Mouse (Mus musculus): ENCODE data around the gene Met.

Met gene

DNA sequence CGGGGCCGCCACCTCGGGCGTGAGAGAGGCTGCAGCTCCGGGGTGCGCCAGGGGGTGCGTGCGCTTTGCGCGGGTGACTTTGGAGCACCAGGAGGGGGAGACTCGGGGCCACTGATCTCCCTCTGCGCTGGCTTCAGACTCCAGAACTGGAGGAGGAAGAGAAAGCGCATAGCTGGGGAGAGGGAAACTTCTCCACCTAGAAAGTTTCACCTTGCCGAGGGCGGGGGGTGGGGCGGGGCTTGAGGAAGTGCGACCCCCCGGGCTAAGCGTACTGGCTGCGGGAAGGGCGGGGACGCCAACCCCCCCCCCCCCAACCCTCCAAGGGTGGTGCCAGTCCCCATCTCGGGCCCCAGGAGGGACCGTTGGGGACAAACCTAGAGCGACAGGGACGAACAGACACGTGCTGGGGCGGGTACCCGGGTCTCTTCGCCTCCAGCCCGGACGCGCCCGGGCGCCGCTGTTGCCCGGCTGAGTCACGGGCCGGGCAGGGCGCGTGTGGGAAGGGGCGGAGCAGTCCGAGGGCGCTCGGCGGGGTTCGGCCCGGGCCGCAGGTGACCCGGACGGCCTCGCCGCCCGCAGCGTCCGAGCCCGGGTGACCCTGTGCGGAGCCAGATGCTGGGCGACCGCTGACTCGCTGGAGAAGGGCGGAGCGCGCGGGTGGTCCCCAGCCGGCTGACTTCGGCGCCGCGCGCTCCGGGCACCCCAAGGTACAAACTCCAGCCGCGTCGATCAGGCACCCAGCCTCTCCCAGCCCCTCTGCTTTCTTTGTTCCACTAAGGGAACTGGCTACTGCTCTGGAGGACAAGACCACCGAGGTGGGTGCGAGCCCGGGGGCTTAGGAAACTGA is at the start of gene Met:
TSS of gene Met (plus strand) at position 367 of the 847 bp plus-strand sequence.
- peak; percentile 63 to 67 for DNase-seq (ENCODE audit: low spot score in 2 of 2)

DNA sequence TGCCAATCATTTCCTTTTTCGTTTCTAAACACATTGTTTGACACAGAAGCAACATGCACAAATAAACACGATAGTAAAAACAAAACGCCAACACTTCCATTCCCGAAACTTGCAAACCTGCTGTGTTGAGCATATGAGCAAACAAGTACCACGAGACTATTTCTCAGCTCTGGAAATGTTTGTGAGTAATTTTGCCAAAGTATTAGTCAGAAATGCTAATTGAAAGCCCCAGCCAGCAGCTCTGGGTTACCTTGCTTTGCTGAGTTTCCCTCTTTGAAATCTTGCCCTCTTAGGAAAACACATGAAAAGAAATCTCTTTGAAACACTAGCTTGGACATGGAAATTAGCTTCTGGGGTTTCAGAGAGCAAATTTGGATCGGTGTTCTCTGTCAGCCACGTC is 45.4 kb upstream of the Met start:
- DNase-seq (ENCODE audit: low spot score in 2 of 2), result no peak

DNA sequence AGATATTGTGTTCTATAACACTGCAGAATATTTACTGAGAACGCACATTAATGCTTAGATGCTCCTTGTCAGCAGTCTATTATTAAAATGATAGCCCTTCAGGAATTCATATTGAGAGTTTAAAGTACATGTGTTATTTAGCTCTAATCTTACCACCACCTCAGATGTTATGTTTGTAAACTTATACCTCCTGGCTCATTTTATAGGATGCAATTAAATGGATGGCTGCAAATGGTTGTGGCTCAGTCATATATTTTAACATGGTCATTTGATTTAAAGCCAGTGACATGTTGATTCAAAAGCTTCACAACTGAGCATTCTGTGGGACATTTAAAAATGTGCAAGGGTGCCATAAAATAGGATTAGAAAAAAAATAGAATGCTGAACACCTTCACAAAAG is 41.2 kb upstream of the Met start:
- no peak for DNase-seq (ENCODE audit: low spot score in 2 of 2)

DNA sequence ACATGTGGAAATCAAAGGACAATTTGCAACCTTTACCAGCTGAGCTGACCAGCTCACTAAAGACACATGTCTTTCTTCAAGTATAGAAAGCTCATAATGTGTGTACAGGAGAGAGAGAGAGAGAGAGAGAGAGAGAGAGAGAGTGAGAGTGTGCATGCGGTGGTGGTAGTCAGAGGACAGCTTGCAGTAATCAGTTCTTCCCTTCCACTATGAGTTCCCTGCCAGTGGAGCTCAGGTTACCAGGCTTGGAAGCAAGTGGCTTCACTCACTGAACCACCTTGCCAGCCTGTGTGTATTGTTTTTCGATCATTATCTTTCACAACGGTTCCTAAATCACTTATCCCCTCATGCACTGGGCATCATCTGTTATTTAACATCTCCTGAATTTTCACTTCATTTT is 34.6 kb upstream of the Met start:
- DNase-seq (ENCODE audit: low spot score in 2 of 2), result no peak

DNA sequence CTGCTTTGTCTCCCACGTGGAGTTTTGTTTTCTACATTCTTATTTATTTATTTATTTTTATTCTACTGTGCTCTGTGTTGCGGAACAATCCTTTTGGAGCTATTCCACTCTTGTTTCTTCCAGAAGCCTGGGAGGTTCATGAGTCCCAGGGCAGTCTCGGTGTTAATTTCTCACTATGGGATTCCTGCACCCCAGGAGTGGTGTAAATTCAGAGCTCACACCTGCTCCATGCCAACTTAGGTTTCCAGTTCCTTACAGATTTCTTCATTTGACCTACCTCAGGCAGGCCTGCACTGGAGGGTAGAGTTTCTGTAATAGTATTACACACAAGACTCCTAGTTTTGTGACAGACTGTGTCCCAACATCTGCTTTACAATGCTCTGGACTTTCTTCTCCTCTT is 34.0 kb upstream of the Met start:
- no peak for DNase-seq (ENCODE audit: low spot score in 2 of 2)

DNA sequence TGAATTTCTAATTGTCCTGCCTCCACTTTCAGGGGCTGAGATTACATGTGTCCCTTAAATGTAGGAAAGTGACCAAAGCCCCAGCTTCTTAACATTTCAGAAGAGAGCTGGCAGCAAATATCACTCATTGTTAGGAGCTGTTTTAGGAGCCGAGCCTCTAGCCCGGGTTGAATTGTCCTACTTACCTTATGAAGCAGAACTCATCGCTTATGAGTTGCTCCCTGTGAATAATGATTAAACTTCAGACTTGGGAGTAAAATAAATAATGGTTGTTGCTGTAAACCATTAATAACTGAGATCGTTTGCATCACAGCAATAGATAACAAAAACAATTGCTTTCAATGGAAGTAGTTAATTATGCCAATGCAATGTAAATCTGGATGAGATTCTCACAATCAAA is 20.3 kb upstream of the Met start:
- no peak for DNase-seq (ENCODE audit: low spot score in 2 of 2)

DNA sequence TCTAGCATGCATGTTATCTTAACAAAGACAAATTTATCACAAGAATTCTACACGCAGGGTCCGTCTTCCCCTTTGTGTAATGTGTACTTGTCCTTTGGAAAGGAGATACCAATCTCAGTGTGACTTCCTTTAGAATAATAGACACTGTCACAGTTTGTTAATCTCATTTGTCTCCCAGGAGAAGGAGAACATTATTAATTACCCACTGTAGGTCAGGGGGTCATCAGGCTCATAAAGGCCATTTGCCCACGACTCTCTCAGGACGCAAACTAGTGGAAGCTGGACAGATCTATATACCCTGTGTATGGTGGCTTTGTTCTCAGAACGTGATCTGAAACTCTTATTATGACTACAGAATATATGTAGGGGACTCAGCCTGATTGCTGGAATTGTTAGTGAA is 12.3 kb upstream of the Met start:
- no peak for DNase-seq (ENCODE audit: low spot score in 2 of 2)

DNA sequence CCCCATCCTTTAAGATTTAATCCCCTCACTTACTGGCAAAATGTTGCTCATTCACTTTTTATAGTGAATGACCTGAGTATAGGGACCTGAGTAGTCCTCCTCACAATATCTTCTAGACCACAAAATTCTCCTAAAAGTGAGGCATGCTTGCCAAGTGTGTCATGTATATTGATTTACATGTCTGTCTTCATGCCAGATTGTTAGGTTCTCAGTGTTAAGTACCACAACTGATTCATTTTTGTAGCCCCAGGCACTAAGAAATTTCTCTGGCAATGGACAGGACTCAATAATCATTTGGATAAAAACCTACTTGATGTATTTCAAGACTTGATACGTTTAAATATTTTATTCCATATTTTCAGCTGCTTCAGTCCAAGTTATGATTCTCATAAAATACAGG is 8.5 kb upstream of the Met start:
- no peak for DNase-seq (ENCODE audit: low spot score in 2 of 2)

DNA sequence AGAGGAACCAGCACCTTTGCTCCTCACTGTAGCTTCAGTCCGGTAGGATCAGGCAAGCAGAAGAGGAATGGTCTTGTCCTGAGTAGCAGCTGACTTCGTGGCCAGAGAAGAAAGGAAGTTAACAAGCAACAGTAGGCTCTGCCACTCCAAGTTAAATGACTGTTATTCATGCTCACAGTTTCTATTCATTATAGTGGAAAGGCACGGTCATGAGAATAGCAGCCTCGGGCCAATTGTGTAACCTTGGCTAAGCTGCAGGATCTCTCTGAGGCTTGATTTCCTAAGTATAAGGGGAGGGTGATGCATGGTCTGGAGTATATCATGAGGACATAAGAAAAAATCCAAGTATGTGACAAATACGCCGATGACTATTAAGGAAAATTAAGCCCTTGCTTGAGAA is 4.0 kb upstream of the Met start:
- DNase-seq (ENCODE audit: low spot score in 2 of 2), result no peak

DNA sequence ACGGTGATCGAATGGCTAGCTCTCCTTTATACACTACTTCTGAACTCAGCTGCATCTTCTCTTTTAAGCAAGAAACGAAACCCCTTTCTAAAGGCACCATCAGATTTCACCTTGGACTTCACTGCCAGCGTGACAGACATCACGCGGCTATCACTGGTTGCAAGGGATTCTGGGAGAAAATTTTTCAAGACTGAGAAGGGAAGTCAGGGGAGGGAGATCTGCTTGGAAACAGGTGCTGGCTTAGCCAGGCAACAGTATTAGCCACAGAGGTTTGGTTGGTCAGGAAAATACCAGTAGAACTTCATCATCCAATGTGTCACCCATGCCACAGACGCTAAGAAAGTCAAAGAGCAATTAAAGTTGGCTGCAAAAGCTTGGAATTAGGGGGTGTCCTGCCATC is 2.2 kb upstream of the Met start:
- DNase-seq (ENCODE audit: low spot score in 2 of 2), result no peak

DNA sequence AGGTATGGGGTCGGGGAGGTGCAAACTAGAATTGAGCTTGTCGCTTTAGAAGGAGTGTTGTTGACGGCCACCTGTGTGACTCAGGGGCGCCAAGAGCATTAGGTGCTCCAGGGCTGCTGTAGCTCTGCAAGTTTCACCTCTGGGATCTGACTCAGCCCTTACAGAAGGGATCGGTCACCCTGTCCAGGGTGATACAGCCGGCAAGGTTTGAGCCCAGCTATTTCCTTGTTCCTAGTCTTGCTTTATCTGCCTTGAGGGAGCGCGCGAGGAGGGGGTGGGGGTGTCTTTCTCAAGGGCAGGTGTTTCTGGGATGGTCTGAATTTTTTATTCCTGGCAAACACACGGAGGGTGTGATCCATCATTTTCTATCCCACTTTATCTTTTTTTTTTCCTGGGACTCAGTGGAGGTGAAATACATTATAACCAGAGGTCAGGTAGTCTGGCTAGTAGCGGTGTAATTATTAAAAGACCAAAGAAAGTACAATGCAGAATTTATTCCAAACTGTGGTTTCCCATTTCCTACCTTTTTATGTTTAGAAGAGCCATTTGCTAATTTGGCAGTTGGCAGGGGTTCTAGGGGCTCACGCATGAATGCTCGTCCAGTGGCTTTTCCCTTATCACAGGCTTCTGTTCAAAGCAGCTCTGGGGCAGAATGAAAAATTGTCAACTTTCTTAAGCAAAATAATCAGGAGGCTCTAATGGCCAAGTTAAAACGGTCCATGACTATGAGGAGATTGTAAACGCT is 853 bp downstream of the Met start:
- no peak for DNase-seq (ENCODE audit: low spot score in 2 of 2)

DNA sequence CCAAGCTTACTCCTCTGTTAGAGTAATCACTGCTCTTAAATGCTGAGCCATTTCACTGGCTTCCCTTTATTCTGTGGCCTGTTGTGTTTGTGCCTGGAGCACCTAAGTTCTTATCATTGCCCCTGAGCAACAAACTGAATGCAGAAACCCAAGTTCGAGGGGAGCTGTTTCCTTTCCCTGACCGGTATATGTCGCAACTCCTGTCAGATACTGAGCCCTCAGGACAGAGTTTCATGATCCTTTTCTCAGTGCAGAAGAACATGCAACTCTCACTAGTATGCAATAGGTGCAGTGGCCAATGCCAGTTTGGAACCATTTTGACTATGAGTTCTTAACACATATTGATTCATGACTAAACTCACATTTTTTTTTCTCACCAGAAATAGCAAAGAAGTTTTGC is 2.9 kb downstream of the Met start:
- no peak for DNase-seq (ENCODE audit: low spot score in 2 of 2)

DNA sequence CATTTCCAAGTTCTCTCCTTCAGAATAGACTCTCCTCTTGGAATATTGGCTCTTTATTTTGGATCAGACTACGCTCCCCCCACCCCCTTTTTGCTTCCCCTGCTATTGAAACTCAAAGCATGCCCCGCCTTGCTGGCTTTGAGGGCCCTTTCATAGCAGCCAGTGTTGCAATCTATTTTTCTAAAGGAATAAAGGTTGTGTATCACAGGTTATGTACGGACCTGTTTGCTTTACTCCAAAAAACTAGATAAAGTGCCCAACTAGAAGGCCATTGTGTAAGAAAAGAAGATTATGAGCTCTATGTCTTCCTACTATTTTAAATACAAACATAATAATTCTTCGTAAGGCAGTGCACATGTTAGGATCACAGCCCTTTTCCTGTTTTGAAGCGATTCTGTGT is 5.4 kb downstream of the Met start:
- no peak for DNase-seq (ENCODE audit: low spot score in 2 of 2)

DNA sequence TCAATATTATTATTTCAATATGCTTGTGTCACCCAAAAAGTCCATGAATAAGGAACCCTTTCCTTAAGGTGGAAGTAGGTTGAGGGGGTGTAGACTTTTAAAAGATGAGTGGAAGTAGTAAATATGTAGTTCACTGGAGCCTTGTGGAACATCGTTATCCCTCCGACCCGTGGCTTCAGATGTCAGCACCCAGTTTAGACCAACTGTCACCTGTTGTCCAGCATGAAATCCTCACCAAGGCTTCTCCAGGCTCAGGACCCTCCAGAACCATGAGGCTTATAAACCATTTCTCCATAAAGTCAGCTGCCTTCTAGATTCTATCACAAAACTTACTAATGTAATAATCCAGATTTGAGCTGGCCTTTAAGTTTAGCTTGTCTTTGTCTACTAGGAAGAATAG is 9.5 kb downstream of the Met start:
- DNase-seq (ENCODE audit: low spot score in 2 of 2), result no peak

DNA sequence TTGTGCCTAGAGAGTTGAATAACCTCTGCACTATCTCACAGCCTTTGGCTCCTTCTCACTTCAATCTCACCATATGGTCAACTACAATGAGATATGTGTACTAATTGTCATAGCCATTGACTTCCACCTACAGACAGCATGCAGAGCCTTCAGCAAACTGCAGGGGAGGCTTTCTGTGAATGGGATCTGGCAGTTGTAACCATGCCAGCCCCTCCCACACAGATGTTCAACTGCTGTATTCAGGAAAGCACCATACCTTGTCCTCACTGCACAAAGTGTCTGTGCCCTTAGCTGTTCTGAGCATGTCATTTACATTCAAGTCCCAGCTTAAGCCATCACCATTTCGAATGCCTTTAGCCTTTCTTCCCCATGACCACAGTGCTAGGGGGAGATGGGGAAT is 14.2 kb downstream of the Met start:
- DNase-seq (ENCODE audit: low spot score in 2 of 2), result no peak

DNA sequence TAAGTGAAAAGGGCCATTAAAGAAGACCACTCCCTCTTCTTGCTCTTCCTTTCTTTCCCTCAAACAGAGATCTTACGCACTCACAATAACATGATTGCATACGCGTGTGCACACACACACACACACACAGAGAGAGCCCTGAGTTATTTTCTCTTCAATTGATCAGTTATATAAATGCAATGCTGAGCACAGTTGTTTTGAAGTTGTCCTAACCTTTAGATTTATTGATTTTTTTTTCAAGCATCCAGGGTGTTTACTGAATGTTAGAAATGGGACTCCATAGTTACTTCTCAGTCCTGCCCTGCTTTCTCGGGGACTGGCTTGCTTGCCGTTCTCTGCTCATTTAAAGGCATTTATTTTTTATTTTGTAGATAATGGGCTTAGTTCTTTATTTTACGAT is 14.7 kb downstream of the Met start:
- DNase-seq (ENCODE audit: low spot score in 2 of 2), result no peak

DNA sequence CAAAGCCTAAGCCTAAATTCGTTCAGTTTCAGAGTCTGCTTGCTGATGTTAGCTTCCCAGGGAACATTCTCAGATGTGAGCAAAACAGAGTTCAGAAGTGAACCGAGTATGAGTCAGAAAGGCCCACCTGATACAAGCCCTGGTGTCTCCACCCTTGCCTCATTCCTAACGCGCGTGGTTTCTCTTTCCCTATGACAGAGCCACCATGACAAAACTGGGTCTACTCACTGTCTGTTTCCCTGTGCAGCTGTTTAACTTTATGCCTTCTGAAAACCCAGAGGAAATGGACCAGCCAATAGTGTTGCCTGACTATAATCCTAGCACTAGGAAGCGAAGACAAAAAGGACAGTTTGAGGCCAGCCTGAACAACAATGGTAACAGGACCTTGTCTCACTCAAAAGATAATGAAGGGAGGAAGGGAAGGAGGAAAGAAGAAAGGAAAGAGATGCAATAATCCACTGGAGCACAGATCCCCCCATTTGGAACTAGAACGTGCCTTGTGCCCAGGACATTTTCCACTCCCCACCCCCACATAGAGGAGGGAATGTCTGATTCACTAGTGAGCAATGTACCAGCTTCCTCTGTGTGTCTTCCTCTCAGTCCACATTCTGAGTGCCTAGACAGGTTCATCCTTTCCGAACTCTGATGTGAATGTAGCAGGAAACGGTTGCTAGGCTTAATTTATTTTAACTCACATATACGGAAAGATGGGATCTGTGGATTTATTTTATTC is 15.4 kb downstream of the Met start:
- DNase-seq (ENCODE audit: low spot score in 2 of 2), result no peak

DNA sequence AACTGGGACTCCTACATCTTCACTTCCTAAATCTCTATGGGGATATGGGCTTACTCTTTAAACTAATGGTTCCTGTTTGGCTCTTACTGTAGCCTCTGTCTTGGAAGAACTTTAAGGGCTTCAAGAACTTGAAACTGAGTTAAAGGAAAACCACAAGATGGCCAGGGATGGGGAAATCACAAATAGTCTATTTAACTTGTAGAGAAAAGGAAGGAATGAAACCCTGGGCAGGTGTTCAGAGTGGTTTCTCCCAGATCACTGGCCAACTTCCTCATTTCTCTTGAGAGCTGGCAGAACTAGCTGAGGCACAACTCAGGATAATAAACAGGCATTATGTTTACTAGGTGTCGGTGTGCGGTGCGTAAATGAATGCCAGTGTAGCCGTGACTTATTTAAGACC is 17.5 kb downstream of the Met start:
- no peak for DNase-seq (ENCODE audit: low spot score in 2 of 2)

DNA sequence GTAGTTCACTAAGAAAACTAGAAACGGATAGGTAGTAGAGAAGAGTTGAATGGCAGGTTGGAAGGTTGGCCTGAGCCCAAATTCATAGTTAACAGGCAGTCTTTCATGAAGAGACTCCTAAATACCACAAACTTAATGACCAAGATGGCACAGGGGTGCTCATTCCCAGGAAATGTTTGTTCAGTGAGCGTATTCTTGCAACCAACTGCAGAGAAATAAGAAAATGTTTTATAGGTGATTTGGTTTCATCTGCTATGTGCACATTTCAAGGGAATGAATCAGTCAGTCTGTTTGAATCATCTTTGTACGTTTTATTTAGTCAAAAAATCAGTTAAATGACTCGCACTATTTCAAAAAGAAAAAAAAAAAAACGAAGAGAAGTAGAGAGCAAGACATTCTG is 21.6 kb downstream of the Met start:
- DNase-seq (ENCODE audit: low spot score in 2 of 2), result no peak

DNA sequence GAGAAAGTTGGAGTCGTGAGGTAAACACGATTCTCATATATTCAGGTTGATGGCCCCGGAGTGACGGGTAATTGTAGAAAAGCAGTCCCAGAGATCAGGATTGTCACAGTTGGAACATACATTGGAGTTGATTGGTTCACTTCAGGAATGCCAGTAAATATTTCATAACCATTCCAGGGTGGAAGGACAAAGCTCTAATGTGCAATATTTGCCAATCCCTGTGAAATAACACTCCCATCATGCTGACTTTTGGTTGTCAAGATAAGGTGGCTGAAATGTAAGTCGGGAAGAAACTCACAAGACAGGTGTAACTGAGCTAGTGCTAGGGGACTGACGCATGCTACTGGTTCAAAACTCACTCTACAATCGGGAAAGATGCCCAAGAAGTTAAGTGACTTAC is 22.2 kb downstream of the Met start:
- no peak for DNase-seq (ENCODE audit: low spot score in 2 of 2)

DNA sequence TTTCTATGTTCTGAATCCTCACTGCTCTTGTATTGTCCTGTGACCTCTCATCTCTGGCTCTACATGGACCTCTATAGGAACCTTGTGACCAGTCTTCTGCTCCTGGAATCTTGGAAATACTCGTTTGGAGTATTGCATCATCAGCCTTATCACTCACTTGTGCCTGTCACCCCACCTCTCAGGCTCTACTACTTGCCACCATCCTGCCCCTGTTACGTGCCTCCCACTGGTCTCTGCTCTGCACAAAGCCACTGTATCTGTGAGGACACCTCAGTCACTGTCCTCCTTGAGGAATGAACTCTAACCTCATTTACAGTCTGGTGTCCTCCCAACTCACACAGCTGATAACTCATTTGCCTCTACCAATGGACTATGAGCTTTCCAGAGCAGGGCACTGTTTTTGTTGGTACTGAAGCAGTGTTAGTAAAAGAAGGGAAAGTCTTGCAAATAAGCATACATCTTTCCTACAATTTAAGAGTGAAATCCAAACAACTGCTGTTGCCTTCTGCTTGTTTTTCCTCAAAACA is 24.8 kb downstream of the Met start:
- no peak for DNase-seq (ENCODE audit: low spot score in 2 of 2)

DNA sequence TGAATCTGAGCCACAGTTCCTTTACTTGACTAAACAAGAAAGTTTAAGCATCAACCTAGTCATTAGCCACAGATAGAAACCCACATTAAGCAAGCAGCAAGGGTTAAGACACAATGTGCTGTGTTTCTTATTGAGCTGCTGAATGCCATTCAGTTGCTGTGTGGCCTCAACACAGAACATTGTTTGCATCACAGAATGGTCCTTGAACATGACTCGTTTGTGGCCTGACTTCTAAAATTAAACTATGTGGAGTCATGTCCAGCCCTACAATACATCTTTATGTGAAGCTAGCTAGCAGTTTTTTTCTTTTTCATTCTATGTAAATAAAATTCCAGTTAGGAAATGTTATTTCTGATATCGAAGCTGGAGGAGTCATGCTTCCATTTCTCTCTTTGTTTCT is 27.2 kb downstream of the Met start:
- DNase-seq (ENCODE audit: low spot score in 2 of 2), result no peak

DNA sequence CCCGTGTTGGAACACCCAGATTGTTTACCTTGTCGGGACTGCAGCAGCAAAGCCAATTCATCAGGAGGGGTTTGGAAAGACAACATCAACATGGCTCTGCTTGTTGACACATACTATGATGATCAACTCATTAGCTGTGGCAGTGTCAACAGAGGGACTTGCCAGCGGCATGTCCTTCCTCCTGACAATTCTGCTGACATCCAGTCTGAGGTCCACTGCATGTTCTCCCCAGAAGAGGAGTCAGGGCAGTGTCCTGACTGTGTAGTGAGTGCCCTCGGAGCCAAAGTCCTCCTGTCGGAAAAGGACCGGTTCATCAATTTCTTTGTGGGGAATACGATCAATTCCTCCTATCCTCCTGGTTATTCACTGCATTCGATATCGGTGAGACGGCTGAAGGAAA is 27.9 kb downstream of the Met start:
- DNase-seq (ENCODE audit: low spot score in 2 of 2), result no peak

All from urinary bladder, postnatal 4 days (tissue).